Mouse (Mus musculus) ovary, postnatal 10 days (tissue): ENCODE results near the gene Cep78.
A peak's percentile ranks its signal among the peaks of the same experiment; 100 is the strongest.

Source experiments
- DNase-seq: peaks from one replicate; pipeline ENCODE4 v3.0.0; 2022; ENCODE audit warnings: low spot score

Gene Cep78

DNA sequence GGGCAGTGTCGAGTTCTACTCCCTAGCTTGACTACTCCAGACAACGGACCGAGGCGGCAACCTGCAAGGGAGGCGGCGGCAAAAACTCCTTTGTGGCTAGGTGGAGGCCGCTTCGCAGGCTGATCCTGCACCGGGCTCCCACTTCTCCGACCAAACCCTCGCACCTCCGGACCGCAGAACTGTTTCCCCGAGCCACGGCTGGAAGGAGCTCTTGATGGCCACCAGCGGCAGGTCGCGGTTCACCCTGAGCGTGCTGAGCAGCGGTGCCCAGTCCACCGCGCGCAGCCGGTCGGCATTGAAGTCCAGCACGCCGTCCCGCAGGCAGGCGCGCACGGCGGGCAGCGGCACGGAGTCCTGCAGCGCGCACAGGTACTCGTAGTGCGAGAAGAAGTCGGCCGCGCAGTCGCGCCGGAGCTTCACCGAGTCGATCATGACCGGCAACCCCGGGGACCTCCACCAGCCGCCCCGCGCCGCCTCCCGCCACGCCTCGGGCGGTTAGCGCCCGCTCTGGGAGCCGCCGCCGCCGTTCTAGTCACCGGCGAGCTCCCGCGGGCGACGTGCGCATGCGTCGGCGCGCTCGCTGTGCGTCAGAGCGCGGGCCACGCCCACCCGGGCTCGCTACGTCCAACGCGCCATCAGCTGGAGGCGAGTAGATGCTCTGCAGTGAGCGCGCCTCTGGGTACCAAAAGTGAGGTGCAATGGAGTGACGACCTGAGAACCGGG lies at the start of gene Cep78:
Gene Cep78, minus strand, starts transcription at position 541 of the 723 bp plus-strand sequence.
- DNase-seq = peak; percentile 80

DNA sequence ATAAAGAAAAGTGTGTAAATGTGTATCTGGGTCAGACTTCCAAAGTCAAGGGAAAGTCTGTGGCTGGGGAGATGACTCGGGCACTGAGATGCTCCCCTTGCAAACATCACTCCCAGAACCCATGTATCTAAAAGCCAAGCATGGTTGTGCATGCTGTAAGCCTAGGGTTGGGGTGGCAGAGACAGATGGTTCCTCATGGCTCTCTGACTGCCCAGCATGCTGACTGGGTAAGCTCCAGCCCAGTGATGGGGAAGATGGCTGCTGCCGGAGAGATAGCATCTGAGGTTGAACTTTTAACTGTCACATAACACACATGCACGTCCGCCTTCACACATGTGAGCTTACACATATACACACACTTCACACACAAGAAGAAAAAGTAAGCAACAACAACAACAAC lies 46.5 kb upstream of the Cep78 start:
- no peak for DNase-seq

DNA sequence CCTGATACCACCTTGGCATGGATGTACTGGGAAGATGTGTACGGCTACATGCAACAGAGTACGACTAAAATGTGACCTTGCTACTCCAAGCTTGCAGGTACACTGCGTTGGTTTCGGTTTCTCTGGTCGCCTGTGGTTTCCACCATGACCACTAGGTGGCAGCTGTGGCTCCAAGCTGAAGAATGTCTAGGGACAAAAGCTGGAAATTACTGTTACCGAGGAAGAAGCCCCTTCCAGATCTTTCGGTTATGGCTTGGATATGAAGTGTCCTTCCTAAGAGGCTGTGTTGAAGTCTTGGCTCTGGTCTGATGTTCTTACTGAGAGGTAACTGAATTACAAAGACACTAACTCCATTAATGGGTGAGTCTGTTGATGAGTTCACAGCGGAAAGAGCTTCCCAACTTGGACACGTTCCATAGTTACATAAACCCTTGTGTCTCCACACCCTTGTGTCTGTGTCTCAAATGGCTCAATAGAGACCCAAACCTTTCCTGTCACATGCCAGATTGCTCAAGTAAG lies 44.5 kb upstream of the Cep78 start:
- peak; percentile 3 for DNase-seq

DNA sequence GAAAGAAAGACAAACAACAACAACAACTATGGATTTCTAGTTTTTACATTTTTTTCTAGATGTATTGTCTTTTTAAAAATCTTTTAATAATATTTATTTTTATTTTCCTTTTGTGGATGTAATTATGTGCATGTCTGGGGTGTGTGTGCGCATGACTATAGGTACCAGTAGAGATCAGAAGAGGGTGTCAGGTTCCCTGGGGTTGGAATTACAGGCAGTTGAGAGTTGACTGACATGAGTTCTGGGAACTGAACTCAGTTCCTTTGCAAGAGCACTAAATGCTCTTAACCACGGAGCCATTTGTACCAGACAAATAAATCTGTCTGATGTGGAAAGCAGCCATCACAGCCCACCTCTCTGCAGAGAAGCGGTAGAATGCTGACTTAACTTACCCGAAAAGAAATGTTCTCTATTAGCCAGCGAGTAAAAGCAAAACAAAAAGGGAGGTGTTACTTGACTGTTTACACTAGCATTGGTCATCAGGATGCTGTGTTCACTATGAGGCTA lies 44.0 kb upstream of the Cep78 start:
- DNase-seq = no peak

DNA sequence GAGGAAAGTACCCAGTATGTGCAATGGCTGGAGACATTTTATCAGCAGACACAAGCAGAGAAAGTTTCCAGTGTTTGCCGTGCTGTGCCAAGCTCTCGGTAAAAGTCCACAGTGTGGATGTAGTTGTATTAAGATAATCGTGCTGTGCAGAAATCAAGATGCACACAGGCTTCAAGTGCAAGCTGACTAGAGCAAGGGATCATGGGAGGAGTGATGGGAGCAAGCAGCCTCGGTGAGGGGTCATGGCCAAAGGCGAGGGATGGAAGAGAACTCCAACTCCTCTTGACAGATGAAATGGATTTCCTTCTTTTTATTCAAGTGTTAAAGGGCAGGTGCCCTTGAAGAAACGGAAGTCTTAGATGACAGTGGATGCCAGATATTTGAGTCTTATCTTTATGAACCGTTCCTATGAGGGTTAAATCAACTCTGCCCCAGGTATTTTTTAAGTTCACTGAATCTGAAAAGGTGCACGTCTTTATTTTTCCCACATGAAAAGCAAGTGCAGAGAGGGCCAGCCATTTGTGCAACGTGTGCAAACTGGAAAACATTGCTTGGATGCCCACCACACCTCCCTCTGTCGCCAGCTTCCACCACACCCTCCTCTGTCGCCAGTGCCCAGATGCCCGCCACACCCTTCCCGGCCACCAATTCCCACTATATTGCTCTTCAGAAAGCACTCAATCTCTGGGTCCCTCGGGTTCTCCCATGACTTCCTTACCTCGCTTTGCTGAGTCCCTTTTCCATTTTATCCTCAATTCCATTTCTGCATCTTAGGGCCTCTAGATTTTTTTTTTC lies 43.3 kb upstream of the Cep78 start:
- DNase-seq = no peak

DNA sequence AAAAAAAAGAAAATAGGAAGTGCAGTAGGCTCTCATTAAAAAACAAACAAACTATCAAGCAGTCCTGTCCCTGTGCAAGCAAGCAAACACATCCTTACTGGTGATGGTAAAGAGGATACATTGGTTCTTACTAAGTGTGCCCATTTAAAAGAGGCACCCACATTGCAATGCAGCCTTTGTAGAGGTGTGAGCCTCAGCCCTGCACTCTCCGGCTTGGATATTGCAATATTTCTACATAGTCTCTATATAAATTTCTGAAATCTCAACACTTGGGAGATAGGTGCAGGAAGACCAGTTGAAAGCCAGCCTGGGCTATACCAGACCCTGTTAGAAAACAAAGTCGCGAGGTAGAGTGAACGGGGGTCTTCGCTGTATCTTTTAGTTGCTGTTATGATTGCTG lies 41.5 kb upstream of the Cep78 start:
- no peak for DNase-seq

DNA sequence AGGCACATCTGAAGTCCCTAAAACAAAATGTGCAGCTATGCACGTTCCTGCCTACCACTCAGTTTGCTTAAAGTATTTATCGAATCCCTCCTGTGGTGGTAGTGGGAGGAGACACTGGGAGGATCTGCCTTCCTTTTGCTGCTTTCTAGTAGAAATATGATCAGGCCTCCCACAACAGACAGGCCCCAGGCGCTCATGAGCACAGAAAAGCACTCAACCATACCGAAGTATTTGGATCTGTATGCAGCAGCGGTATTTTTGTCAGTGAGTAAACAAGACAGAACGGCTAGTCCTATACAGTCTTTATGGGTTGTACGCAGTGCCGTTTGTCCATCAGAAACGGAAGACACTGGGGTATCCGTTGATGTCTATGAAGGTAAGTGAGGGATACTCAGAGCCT lies 37.4 kb upstream of the Cep78 start:
- no peak for DNase-seq

DNA sequence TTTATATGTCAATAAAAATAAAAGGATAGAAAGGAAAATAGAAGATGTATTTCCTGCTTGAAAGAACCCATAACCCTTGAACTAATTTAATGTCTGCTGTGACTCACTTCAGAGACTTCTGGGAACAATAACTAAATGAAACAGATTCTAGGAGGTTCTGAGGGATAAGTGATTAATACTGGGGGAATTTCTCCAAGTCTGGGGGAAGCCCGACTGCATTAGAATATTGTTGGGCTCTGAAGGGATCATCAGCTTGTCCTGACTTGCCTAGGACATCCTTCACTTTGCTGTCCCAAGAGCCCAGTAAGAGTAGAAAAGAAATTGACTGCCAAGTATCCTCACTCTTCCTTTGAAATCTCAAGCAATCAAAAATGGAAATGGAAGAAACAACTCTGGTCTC lies 31.4 kb upstream of the Cep78 start:
- no peak for DNase-seq

DNA sequence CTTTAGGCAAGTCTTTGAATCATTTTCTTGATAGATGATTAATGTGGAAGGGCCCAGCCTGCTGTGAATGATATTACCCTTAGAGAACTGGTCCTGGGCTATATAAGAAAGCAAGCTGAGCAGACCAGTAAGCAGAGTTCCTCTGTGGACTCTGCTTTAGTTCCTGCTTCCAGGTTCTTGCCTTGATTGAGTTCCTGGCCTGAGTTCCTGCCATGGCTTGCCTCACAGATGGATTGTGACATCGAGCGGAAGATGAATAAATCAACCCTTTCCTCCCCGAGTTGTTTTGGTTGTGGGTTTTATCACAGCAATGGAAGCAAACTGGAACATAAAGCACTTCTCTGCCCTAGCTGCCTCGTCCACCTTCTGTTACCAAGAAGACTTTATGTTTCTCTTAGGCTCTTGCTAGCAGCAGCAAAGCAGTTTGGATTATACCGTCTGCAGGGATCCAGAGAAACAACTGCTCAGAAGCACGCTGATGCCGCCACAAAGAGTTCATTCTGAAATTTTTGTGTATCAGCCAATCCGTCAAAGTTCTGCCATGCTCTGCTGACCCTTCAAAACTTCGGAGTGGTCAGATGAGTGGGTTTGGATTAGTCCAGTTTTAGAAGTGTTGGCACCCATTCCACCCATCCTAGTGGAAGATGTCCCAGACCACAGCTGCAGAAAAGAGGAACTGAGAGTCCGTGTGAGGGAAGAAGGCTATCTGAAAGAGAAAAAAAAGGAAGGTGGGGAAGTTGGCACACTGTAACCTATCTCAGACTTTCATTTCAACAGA lies 30.6 kb upstream of the Cep78 start:
- no peak for DNase-seq

DNA sequence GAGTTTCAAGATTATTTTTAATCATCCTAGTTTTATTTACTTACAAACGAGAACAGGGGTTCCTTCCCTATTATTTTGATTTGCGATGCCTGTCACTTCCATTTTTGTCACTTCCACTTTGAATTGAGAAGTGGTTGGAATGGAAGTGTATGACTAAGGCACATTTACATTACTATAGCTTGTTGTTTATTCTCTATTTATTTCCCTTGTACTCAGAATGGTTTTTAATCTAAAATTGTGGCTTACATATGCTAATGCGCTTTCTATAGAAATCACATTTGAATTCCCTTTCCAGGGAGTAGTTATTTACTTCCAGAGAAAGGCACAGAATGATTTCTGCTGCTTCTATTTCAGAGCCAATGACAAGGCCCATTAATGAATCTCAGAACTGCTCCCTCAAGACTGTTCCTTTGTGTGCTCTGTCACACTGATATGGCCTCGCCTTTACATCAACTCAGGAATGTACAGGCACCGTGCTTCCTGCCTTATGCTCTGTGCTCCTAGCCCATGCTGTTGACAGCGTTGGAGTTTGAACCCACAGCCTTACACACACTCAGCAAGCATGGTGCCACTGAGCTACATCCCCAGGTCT lies 25.1 kb upstream of the Cep78 start:
- no peak for DNase-seq

DNA sequence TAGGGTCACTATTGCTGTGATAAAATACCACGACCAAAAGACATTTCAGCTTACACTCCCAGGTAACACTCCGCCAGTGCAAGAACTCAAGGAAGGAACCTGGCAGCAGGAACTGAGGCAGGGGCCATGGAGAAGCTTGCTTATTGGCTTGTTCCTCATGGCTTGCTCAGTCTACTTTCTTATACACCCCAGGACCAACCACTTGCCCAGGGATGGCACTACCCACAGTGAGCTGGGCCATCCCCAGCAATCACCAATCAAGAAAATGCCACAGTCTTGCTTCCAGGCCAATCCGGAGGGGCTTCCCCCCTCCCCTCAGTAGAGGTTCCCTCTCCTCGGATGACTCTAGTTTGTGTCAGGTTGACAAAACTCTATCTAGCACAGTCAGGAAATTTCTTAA lies 24.3 kb upstream of the Cep78 start:
- no peak for DNase-seq

DNA sequence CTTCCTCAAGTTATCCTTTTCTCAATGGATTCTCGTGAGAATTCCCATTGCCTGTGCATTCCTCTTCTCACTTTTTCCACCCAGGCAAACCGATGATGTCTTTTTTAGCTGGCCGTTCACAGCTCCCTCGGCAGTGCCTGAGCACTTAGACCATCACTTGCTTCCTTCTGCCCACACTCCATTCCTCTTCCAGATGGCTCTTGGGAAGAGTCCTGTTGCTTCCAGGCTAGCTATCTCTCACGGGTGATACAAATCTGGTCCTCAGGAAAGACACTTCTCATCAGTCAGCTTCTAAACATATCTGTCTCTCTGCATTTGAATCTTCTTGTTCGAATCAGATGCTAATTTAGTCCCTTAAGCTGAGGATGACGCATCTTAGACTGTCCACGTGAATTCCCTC lies 22.3 kb upstream of the Cep78 start:
- DNase-seq = no peak

DNA sequence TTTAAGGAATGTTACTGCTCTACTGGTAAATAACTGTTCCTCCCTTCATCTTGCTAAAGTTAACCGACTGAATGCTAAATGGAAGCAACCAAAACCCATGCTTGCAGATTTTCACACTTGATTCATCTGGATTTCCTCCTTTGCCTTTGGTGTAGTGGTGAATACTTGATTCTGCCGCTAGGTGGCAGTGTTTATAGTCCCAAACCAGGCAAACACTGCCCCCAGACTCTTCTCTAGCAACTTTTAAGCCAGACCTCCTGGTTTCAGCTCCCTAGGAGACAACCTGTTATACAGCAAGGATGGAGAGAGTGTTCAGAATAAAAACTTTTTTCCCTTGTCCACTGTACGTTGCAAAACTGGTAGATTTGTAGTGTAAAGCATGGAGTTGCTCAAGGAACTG lies 13.4 kb upstream of the Cep78 start:
- peak; percentile 21 for DNase-seq

DNA sequence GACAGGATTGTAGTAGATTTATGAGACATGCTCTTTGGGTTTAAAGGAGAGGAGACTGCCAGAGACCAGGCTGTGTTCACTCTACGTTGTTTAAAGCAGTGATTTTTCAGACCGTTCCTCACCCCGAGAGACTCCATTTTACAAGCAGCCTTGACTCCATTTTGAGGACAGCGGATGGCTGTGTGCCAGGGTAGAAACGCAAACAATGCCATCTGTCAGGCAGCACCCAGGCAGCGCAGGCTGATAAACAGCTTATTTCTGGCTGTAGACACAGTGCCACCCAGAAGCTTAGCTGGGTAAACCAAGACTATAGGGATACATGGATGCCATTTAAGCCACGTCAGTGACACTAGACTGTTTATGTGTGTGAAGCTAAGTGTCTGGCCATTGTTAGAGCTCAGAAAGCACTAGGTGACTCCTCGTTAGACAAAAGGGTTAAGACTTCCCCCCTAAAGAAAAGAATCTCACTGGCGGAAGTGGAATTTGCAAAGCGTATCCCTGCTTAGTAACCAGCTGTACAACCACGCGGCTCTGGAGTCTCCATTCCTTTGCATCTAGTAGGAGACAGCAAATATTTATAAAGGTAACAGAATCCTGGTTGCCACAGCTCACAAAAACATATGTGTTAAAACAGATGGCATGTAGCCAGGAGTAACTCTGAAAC lies 12.2 kb upstream of the Cep78 start:
- no peak for DNase-seq

DNA sequence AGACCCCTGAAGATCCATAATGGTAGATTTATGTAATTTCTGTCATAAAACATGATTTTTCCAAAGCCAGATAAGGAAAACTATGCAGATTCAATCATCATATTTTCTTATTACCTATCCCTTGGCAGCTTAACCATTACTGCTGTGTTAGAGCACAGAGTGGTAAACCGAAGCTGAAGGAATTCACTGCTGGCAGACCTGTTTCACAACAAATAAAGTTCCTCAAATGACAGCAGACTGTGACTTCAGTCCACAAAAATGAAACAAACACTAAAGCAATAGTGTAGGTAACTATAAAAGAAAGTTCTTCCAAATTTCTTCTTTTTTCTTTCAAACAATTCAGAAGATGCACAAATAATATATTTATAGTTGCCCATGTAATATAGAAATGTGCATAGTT lies 5.3 kb upstream of the Cep78 start:
- DNase-seq = no peak

DNA sequence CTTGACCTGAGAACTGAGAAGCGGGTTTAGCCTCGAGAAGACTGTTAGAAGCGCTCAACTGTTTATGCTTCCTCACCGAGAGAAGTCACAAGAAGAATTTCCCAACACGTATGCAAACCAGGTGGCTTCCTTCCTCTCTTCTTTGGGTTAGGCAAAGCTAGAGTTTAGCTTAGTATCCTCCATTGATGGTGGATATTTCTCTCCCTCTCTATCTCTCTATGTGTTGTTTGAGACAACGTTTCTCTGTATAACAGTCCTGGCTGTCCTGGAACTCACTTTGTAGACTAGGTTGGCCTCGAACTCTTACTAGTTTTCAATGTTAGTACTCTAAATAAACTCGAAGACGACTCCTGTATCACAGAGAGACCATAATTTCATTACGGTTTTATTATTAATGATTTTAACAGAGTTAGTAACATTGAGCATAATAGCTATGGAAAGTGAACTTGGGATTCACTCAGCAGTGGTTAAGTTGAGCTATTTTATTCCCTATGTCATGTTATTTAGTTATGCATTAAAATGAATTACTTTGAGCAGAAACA lies 454 bp upstream of the Cep78 start:
- no peak for DNase-seq

DNA sequence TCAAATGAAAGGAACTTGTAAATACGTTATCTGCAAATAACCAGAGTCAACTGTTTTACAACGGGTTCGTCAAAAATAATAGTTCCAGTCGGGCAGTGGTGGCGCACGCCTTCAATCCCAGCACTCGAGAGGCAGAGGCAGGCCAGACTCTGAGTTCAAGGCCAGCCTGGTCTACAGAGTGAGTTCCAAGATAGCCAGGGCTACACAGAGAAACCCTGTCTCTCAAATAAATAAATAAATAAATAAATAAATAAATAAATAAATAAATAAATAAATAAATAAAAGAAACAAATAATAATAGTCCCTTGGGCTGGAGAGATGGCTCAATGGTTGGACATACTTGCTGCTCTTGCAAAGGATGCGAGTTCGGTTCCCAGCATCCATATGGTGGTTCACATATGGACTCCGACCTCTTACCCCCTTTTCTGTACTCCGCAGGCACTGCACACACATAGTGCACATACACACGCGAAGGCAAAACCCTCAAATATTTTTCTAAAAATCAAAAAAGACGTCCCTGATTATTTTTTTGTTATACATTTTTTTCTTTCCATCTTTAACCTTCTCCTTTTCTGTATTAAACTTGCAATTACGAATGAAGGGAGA lies 947 bp downstream of the Cep78 start:
- DNase-seq = no peak

DNA sequence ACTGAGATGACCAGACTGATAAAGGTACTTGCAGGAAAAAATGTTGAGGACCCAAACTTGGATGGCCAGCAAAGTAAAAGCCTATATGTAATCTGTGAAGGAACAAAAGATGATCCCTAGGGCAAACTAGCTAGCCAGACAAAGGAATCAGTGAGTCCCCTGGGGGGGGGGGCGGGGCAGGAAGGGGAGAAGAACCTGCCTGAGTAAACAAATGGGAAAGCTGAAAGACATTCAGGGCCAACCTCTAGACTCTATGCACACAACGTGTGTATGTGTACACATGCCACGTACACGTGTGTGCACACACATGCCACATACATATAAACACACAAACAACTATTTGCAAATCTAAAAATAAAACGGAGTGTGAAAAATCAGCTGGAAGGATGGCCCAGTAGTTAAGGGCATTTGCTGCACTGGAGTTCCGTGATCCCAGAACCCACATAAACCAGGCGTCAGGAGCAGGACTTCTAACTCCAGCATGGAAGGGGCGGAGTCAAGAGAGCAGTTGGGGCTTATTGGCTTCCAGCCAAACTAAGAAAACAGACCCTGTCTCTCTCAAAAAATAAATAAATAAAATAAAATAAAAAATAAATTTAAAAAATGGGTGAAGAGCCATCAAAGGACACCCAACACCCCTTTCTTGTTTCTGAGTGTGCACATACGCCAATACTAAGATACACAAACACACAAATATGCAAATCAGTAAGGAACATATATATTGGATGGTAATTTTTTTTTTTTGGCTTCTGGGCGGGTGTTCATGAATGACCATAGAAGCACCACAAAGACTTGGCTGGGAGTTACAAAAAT lies 1.7 kb downstream of the Cep78 start:
- DNase-seq = no peak

DNA sequence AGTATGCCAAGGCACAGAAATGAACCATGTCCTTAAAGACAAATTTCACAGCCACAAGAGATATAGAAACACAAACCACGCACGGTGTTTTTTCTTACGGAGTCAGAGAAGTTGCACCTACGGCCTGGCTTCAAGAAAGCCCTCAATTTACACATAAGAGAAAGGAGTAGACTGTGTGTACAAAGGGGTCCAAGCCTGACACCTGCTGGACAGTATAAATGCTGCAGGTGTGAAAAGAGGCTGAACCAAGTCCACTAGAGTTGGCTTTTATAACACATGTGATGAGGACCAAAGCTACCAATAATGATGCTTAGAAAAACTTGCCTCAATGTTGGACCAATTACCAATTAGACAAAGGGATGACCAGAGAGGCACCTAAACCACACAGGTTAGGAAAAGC lies 2.9 kb downstream of the Cep78 start:
- peak; percentile 6 for DNase-seq

DNA sequence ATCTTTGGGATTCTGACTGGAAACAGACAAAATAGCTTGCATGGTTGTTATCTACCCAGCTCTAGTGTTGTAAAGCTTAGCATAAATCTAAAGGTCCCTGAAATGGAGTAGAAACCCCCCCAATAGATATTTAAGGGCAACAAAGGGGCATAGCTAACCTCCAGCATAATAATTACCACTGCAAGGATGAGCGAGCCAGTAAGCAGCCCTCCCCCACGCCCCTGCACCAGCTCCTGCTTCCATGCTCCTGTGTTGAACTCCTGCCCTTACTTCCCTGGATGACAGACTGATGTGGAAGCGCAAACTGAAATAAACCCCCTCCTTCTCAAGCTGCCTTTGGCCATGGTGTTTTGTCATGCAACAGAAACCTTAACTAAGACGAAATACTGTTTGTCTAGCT lies 11.4 kb downstream of the Cep78 start:
- DNase-seq = no peak
